Mouse (Mus musculus) forebrain, embryonic 16.5 days (tissue): ENCODE measurements at regions not wholly inside any gene's neighbourhood (a gene's known extent, or its start where the extent isn't known, plus 50 kb on each side); places are given as distances from the start of the nearest gene placed in this dataset.

Experiments used
- ATAC-seq: fragments of 200-750 bp; cut with Nextera tagmentation; 2 replicates; pipeline ENCODE4 v1.8.0; 2017; ENCODE audit warnings: mild to moderate bottlenecking, moderate library complexity
- H3K27ac ChIP-seq: fragments of 300-500 bp; sonication (generic); 2 replicates; pipeline ENCODE4 v1.5.1; 2014; ENCODE audit warnings: low read length, control low read depth
- H3K27me3 ChIP-seq: fragments of 300-500 bp; sonication (generic); replicated peaks from 2 replicates; pipeline ENCODE4 v1.6.1; 2014; ENCODE audit warnings: low read length; ENCODE audit not compliant: control insufficient read depth, insufficient read depth
- H3K36me3 ChIP-seq: fragments of 300-500 bp; sonication (generic); 2 replicates; pipeline ENCODE4 v1.6.1; 2014; ENCODE audit not compliant: control insufficient read depth, insufficient read depth
- H3K4me1 ChIP-seq: fragments of 300-500 bp; sonication (generic); replicated peaks from 2 replicates; pipeline ENCODE4 v1.6.1; 2014; ENCODE audit warnings: low read length; ENCODE audit not compliant: control insufficient read depth, insufficient read depth
- H3K4me2 ChIP-seq: fragments of 300-500 bp; sonication (generic); 2 replicates; pipeline ENCODE4 v1.6.1; 2014; ENCODE audit warnings: mild to moderate bottlenecking, low read length, control low read depth
- H3K4me3 ChIP-seq: fragments of 300-500 bp; sonication (generic); replicated peaks from 2 replicates; pipeline ENCODE4 v1.5.1; 2014; ENCODE audit warnings: mild to moderate bottlenecking, low read length, control low read depth
- H3K9ac ChIP-seq: fragments of 300-500 bp; sonication (generic); replicated peaks from 2 replicates; pipeline ENCODE4 v1.6.1; 2014; ENCODE audit warnings: low read depth, low read length, control low read depth
- H3K9me3 ChIP-seq: fragments of 300-500 bp; sonication (generic); 2 replicates; pipeline ENCODE4 v1.6.1; 2016; ENCODE audit warnings: low read length; ENCODE audit not compliant: control insufficient read depth
- WGBS: fragments of 180-500 bp; shearing (Covaris S2); extraction: QIAGEN DNeasy Blood & Tissue Kit; methylation state at CpG from one replicate; pipeline ENCODE4 v1.1.7; 2014; 5-methylcytosine and 5-hydroxymethylcytosine counted together

DNA sequence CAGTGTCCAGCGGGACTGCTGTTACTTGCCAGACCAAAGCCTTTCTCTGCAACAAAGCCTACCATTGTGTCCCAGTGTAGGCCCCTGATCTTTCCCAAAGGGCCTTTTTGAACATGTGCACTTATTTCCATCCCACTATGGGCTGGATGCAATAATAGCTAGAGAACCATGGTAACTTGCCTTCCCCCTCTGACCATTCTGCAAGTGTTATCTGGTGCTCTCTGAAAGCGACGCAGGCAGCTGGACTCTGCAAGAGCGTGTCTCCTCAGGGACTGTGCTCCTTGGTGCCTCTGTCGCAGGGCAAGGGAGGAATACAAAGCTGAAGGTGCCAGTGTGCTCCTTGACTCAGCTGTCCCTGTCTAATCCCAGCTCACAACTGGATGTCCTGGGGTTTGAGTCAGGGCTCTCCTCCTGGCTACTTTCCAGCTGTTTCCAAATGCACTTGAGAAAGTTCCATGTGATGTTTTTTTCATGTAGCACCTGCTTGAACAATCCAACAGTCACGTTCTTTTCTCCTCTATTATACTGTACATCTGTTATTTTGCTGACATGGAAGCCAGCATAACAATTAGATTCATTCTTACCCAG is 112.3 kb upstream of the Marcks start:
- H3K4me1 ChIP-seq: peaks cover 6% of the 10 kb centered on the region
- peak; percentile 71 for ATAC-seq
- no peak overlapping the region for H3K9ac ChIP-seq
- peak overlapping the region; percentile 30 for H3K27ac ChIP-seq
- WGBS: 45% methylated on average over 6 of the region's 6 CpGs
- no peak overlapping the region for H3K4me2 ChIP-seq
- H3K9me3 ChIP-seq: no peaks in the 10 kb centered on the region
- H3K4me3 ChIP-seq: no peak overlapping the region
- H3K27me3 ChIP-seq: no peaks in the 10 kb centered on the region
- H3K36me3 ChIP-seq: no peaks in the 10 kb centered on the region

DNA sequence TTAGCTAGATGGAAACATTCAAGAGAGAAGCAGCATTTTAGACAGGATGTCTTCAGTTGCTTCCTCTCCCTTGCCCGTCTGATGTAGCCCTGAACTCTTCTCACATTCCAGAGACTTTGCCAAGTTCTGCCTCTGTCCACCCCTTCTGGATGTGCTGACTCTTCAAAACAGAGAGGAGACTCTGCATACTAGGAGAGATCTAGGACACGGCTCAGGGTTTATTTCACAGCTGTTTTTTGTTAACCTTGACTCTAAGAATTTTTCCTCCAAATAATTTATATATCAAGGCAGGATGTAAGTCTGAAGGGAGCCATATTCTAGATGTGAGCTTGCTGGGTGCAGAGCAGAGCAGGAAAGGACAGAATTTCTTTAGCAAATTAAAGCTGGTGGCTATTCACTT is 111.4 kb upstream of the Marcks start:
- no peak for ATAC-seq
- H3K4me1 ChIP-seq: peaks cover 6% of the 10 kb centered on the region
- H3K27ac ChIP-seq: no peak overlapping the region
- 55% methylated on average over 2 of the region's 2 CpGs for WGBS
- no peaks in the 10 kb centered on the region for H3K36me3 ChIP-seq
- H3K4me2 ChIP-seq: no peak overlapping the region
- H3K4me3 ChIP-seq: no peak overlapping the region
- no peak overlapping the region for H3K9ac ChIP-seq
- no peaks in the 10 kb centered on the region for H3K27me3 ChIP-seq
- no peaks in the 10 kb centered on the region for H3K9me3 ChIP-seq

DNA sequence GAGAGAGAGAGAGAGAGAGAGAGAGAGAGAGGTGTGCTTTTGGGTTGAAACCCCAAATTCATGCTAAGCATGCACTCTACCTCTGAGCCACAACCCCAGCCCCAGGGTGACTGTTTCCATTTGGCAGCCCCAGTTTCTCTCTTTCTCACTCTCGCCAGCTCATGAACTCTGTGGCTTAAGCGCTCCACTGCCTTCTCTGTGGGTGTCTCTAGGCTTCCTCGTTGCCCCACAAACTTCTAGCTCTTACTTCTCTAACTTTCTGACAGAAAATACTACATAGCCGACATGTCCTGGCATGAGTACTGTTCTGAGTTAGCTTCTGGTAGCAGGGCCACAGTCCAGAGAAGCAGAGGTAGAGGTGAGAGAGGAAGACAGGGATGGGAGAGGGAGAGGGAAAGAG is 110.8 kb upstream of the Marcks start:
- no peak for ATAC-seq

DNA sequence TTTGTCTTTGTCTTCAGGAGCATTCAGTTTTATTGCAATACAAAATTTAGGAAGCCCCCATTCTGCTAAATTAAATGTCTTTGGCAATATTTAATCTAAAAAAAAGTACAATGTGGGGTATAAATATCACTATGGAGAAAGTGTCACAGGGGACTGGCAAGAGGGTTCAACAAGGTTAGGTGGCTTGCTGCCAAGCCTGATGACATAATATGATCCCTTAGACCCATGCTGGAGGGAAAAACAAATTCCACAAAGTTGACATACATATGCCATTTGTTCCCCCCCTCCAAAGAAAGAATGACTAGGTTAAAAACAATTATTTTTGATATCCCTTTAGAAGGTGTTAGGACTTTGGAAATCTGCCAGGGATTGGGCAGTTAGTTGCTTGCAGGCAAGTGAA is 108.4 kb upstream of the Marcks start:
- no peak overlapping the region for H3K4me3 ChIP-seq

More for the DNA sequence above, 110.8 kb upstream of the Marcks start:
- H3K9ac ChIP-seq: no peak overlapping the region
- no peak overlapping the region for H3K4me3 ChIP-seq
- H3K36me3 ChIP-seq: no peaks in the 10 kb centered on the region
- H3K27ac ChIP-seq: no peak overlapping the region
- H3K4me2 ChIP-seq: no peak overlapping the region
- H3K9me3 ChIP-seq: no peaks in the 10 kb centered on the region
- no peaks in the 10 kb centered on the region for H3K27me3 ChIP-seq
- WGBS: 83% methylated on average over 4 of the region's 4 CpGs
- H3K4me1 ChIP-seq: peaks cover 6% of the 10 kb centered on the region

DNA sequence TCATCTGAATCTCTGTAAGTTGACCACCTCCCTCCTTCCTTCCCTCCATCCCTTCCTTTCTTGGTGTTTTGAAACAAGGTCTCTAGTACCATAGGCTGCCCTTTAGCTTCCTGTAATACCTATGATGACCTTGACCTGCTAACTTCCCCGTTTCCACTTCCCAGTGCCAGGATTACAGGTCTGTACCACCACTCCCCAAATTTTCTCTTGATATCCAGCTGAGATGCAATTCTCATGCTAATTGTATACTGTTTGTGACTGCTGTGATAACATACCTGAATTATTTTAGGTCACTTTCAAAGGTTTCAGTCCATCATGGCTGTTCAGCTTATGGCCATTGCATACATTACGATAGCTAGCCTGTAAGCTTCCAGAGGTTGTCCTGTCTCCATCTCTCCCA is 104.4 kb upstream of the Marcks start:
- no peak overlapping the region for H3K4me3 ChIP-seq
- H3K9ac ChIP-seq: no peak overlapping the region
- no peak overlapping the region for H3K4me2 ChIP-seq
- 87% methylated on average over 2 of the region's 2 CpGs for WGBS
- no peaks in the 10 kb centered on the region for H3K36me3 ChIP-seq
- ATAC-seq: no peak
- no peaks in the 10 kb centered on the region for H3K9me3 ChIP-seq
- no peaks in the 10 kb centered on the region for H3K27me3 ChIP-seq
- no peak overlapping the region for H3K27ac ChIP-seq
- no peaks in the 10 kb centered on the region for H3K4me1 ChIP-seq

More for the DNA sequence above, 108.4 kb upstream of the Marcks start:
- Histone ChIP-seq H3K27me3 (no peaks in the 10 kb centered on the region), H3K9me3 (no peaks in the 10 kb centered on the region), H3K4me1 (peaks cover 6% of the 10 kb centered on the region), H3K9ac (no peak overlapping the region), H3K36me3 (no peaks in the 10 kb centered on the region), H3K27ac (no peak overlapping the region), H3K4me2 (no peak overlapping the region)
- ATAC-seq: no peak

DNA sequence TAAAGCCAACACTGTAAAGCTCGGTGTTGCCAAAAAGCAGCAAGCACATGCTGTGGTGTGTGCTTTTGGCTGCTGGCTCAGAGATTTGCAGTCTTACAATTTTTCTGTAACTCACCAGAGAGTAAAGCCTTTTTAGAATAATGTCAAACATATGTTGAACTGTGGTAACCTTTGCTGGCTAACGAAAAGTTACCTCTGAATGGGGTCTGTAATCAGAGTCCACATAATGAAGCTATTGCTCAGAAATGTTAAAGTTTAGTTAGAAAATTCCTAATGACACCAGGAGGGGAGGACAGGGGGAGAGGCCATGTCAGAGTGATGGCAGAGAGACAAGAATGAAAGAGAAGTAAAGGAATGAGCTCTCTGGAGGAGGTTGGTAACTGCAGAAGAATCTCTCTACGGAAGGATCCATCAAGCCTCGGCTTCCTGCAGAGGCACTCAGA is 103.1 kb upstream of the Marcks start:
- Histone ChIP-seq H3K4me1 (no peaks in the 10 kb centered on the region), H3K9ac (no peak overlapping the region), H3K27ac (no peak overlapping the region), H3K4me3 (no peak overlapping the region), H3K27me3 (no peaks in the 10 kb centered on the region), H3K9me3 (no peaks in the 10 kb centered on the region), H3K4me2 (no peak overlapping the region), H3K36me3 (no peaks in the 10 kb centered on the region)
- ATAC-seq: no peak
- 60% methylated on average over 4 of the region's 4 CpGs for WGBS

DNA sequence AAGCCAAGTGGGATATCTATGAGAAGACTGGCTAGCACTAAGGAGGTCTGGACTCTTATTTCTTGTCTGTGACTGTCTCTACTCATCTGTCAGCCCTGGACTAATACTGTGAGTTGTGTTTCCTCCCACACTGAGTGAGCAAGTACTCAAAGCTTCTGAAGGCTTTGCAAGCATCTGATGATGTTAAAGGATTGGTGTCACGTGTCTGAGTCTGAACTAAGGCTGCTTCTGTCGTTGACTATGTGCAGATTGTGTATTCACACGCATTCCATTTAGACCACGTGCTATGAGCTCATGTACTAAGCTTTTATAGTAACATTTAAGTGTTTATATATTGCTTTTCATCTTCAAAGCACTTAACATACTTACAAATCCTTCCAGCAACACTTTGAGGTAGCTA is 101.9 kb upstream of the Marcks start:
- Histone ChIP-seq H3K4me3 (no peak overlapping the region), H3K9ac (no peak overlapping the region), H3K36me3 (no peaks in the 10 kb centered on the region), H3K27ac (no peak overlapping the region), H3K4me1 (no peaks in the 10 kb centered on the region), H3K9me3 (no peaks in the 10 kb centered on the region), H3K4me2 (no peak overlapping the region), H3K27me3 (no peaks in the 10 kb centered on the region)
- no peak for ATAC-seq
- 58% methylated on average over 4 of the region's 4 CpGs for WGBS

DNA sequence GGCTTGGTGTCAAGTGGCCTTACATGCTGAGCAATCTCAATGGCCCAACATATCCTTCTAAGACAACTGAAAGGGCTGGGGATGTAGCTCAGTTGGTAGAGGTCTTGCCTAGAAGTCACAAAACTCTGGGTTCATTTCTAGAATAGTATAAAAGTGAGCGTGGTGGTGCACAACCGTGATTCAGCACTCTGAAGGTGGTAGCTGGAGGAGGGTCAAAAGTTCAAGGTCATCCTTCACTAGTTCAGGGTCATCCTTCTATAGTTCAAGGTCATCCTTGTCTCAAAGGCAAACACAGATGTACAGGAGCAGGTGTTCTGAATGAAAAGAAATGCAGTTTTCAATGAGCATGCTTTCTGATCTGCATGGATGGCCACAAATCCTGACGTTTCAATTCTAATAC is 101.5 kb upstream of the Marcks start:
- no peak overlapping the region for H3K9ac ChIP-seq
- no peaks in the 10 kb centered on the region for H3K27me3 ChIP-seq
- WGBS: 84% methylated on average over 3 of the region's 3 CpGs

DNA sequence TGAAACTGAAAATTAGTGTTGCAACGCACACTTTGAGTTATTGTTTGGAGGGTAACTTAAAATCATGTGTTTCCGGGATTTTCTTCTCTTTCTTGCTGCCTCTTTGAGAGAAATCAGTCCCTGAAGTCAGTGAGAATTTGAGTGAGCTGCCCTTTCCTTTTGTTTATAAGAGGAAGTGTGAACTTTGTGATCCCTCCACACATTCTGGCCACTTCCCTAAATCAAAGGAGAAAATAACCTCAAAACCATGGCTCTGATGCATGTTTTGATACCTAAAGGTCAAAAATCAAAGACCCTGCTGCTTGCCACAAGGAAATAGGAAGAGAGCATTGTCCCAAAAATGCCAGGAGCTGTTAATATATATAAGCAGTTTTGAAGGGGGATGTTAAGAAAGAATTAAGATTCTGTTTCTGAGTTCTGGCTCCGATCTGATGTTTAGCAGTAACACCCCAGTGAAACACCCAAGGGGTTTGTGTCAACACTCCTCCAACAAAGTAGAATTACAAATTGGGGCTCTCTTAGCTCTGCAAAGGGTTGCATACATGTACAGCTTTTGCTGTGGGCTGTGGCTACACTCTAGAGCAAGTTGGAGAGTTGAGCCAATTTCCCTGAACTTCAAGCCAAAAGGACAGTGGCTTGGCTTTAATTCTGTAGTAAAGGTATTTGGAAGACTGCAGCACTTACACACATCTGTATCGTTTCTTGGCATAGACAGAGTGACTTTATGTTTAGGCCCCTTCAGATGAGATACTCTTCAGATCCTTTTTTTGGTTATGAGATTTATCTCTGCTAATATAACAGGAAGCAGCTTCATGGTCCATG is 97.5 kb upstream of the Marcks start:
- Histone ChIP-seq H3K9ac (no peak overlapping the region), H3K4me2 (no peak overlapping the region), H3K4me3 (no peak overlapping the region), H3K36me3 (no peaks in the 10 kb centered on the region), H3K27me3 (no peaks in the 10 kb centered on the region), H3K9me3 (no peaks in the 10 kb centered on the region), H3K27ac (no peak overlapping the region), H3K4me1 (peaks cover 6% of the 10 kb centered on the region)
- 88% methylated on average over 4 of the region's 4 CpGs for WGBS
- ATAC-seq: no peak

More for the DNA sequence above, 101.5 kb upstream of the Marcks start:
- no peak overlapping the region for H3K4me3 ChIP-seq
- no peaks in the 10 kb centered on the region for H3K36me3 ChIP-seq
- H3K27ac ChIP-seq: no peak overlapping the region
- H3K4me2 ChIP-seq: no peak overlapping the region
- H3K9me3 ChIP-seq: no peaks in the 10 kb centered on the region
- ATAC-seq: no peak
- no peaks in the 10 kb centered on the region for H3K4me1 ChIP-seq
